Mouse (Mus musculus): Measurements from ENCODE around the gene Dmbx1. TPM values are rescaled to one million over a fixed set of nuclear protein-coding genes. Genes with fewer than 3 reads are reported as not detected.

Gene Dmbx1
- polyA plus RNA-seq, 1 experiment, result not detected

DNA sequence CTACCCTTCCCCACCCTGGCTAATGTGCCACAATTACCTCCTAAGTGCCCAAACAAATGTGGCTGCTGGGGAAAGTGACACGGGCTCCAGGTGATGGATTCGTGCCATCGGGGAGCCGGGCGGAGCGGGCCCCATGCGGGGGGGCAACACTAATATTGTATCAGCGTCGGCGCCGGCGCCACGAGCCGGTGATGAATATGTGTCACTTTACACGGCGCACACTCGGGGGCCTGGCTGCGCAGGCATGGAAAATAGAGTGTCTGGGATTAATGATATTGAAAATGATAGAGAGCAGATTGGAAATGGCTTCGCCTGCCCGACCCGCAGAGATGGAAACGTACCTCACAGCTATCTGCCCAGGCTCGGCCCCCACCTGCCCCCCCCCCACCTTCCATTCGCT is 32.8 kb upstream of the Dmbx1 start:
- WGBS, result 64% methylated on average over 24 of the region's 24 CpGs
- TF ChIP-seq CTCF (IDR thresholded peaks at IDR 0.05; ENCODE audit: insufficient read depth, low read depth, low read length) (no peak), POLR2A (IDR thresholded peaks at IDR 0.05; ENCODE audit: insufficient read depth, low read depth, low read length) (no peak)

DNA sequence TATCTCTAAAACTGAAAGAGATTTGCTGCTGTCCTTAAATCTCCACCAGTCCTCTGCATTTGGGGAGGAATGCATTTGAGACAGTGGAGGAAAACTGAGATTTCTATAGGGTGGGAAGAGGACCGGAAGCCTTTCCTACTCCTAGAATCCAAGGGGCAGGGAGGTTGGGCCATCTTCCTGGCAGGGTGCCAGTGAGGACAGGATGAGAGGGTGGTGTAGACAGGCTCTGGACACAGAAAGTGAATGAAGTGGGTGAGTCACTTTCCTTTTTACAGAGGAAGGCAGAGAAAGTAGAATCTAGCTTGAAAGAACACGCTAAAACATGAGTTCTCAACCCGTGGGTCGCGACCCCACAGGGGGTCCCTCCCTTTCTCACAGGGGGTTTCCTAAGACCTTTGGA is 24.7 kb upstream of the Dmbx1 start:
- Histone ChIP-seq H3K4me1 (ENCODE audit: control insufficient read depth, insufficient read depth, low read length) (peaks cover 4% of the 10 kb centered on the region; the same call in 1 of the 2 replicates), H3K4me3 (ENCODE audit: insufficient read depth, low read depth, low read length) (no peak overlapping the region), H3K27ac (ENCODE audit: insufficient read depth, low read depth, low read length) (no peak overlapping the region)
- TF ChIP-seq POLR2A (IDR thresholded peaks at IDR 0.05; ENCODE audit: insufficient read depth, low read depth, low read length), result no peak
- TF ChIP-seq CTCF (IDR thresholded peaks at IDR 0.05; ENCODE audit: insufficient read depth, low read depth, low read length), result no peak
- 29% methylated on average over 5 of the region's 5 CpGs for WGBS

More for the DNA sequence above, 32.8 kb upstream of the Dmbx1 start:
- Histone ChIP-seq H3K4me3 (ENCODE audit: insufficient read depth, low read depth, low read length) (no peak overlapping the region), H3K4me1 (ENCODE audit: control insufficient read depth, insufficient read depth, low read length) (no peaks in the 10 kb centered on the region), H3K27ac (ENCODE audit: insufficient read depth, low read depth, low read length) (no peak overlapping the region)

GRCm38 (mm10) chr4:115963751-115964150 is 24.0 kb upstream of the Dmbx1 start:
- no peak overlapping the region for H3K27ac ChIP-seq (ENCODE audit: insufficient read depth, low read depth, low read length)
- TF ChIP-seq CTCF (IDR thresholded peaks at IDR 0.05; ENCODE audit: insufficient read depth, low read depth, low read length) (no peak), POLR2A (IDR thresholded peaks at IDR 0.05; ENCODE audit: insufficient read depth, low read depth, low read length) (no peak)
- WGBS, result 54% methylated on average over 6 of the region's 6 CpGs
- H3K4me3 ChIP-seq (ENCODE audit: insufficient read depth, low read depth, low read length), result no peak overlapping the region
- peaks cover 4% of the 10 kb centered on the region; the same call in 1 of the 2 replicates for H3K4me1 ChIP-seq (ENCODE audit: control insufficient read depth, insufficient read depth, low read length)

GRCm38 (mm10) chr4:115962671-115963412 is 23.1 kb upstream of the Dmbx1 start:
- WGBS, result 1% methylated on average over 79 of the region's 79 CpGs
- no peak for TF ChIP-seq POLR2A (IDR thresholded peaks at IDR 0.05; ENCODE audit: insufficient read depth, low read depth, low read length)
- TF ChIP-seq CTCF (IDR thresholded peaks at IDR 0.05; ENCODE audit: insufficient read depth, low read depth, low read length), result no peak
- H3K27ac ChIP-seq (ENCODE audit: insufficient read depth, low read depth, low read length), result no peak overlapping the region
- peaks cover 4% of the 10 kb centered on the region; the same call in 1 of the 2 replicates for H3K4me1 ChIP-seq (ENCODE audit: control insufficient read depth, insufficient read depth, low read length)
- peak overlapping the region; percentile 55 for H3K4me3 ChIP-seq (ENCODE audit: insufficient read depth, low read depth, low read length)

DNA sequence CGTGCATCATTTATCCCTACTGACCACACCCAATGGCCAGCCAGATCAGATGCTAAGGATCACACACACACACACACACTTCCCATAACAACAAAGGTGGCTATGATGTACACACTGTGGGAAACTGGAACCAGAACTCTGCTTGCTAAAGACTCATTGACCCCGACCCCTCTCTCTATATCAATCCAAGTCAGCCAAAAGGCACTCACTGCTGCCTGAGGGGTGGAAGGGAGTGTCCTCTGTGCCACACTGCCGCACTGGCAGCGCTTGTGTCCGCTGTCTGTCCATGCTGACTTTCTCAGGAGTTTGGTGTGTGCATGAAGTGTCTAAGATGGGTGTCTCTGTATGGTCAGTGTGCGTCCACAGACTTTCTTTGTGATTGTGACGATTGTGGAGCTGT is 22.3 kb upstream of the Dmbx1 start:
- 17% methylated on average over 7 of the region's 7 CpGs for WGBS
- H3K4me3 ChIP-seq (ENCODE audit: insufficient read depth, low read depth, low read length), result no peak overlapping the region
- H3K4me1 ChIP-seq (ENCODE audit: control insufficient read depth, insufficient read depth, low read length), result peaks cover 4% of the 10 kb centered on the region; the same call in 1 of the 2 replicates
- no peak overlapping the region for H3K27ac ChIP-seq (ENCODE audit: insufficient read depth, low read depth, low read length)
- no peak for TF ChIP-seq CTCF (IDR thresholded peaks at IDR 0.05; ENCODE audit: insufficient read depth, low read depth, low read length)
- no peak for TF ChIP-seq POLR2A (IDR thresholded peaks at IDR 0.05; ENCODE audit: insufficient read depth, low read depth, low read length)

- Histone ChIP-seq H3K27ac (ENCODE audit: insufficient read depth, low read depth, low read length) (no peak overlapping the region), H3K4me3 (ENCODE audit: insufficient read depth, low read depth, low read length) (no peak overlapping the region), H3K4me1 (ENCODE audit: control insufficient read depth, insufficient read depth, low read length) (peaks cover 4% of the 10 kb centered on the region; the same call in 1 of the 2 replicates)
- no peak for TF ChIP-seq POLR2A (IDR thresholded peaks at IDR 0.05; ENCODE audit: insufficient read depth, low read depth, low read length)
- no peak for TF ChIP-seq CTCF (IDR thresholded peaks at IDR 0.05; ENCODE audit: insufficient read depth, low read depth, low read length)
Measured at GRCm38 (mm10) chr4:115959546-115959945, 19.8 kb upstream of the Dmbx1 start.

- WGBS, result 42% methylated on average over 3 of the region's 3 CpGs
- Histone ChIP-seq H3K4me1 (ENCODE audit: control insufficient read depth, insufficient read depth, low read length) (no peaks in the 10 kb centered on the region), H3K27ac (ENCODE audit: insufficient read depth, low read depth, low read length) (no peak overlapping the region), H3K4me3 (ENCODE audit: insufficient read depth, low read depth, low read length) (no peak overlapping the region)
- no peak for TF ChIP-seq POLR2A (IDR thresholded peaks at IDR 0.05; ENCODE audit: insufficient read depth, low read depth, low read length)
- TF ChIP-seq CTCF (IDR thresholded peaks at IDR 0.05; ENCODE audit: insufficient read depth, low read depth, low read length), result no peak
Measured at GRCm38 (mm10) chr4:115955494-115955775, 15.7 kb upstream of the Dmbx1 start.

GRCm38 (mm10) chr4:115954656-115955493 is 15.1 kb upstream of the Dmbx1 start:
- no peaks in the 10 kb centered on the region for H3K4me1 ChIP-seq (ENCODE audit: control insufficient read depth, insufficient read depth, low read length)
- TF ChIP-seq POLR2A (IDR thresholded peaks at IDR 0.05; ENCODE audit: insufficient read depth, low read depth, low read length) (no peak), CTCF (IDR thresholded peaks at IDR 0.05; ENCODE audit: insufficient read depth, low read depth, low read length) (no peak)
- H3K4me3 ChIP-seq (ENCODE audit: insufficient read depth, low read depth, low read length), result no peak overlapping the region
- WGBS, result 16% methylated on average over 19 of the region's 19 CpGs
- H3K27ac ChIP-seq (ENCODE audit: insufficient read depth, low read depth, low read length), result no peak overlapping the region

DNA sequence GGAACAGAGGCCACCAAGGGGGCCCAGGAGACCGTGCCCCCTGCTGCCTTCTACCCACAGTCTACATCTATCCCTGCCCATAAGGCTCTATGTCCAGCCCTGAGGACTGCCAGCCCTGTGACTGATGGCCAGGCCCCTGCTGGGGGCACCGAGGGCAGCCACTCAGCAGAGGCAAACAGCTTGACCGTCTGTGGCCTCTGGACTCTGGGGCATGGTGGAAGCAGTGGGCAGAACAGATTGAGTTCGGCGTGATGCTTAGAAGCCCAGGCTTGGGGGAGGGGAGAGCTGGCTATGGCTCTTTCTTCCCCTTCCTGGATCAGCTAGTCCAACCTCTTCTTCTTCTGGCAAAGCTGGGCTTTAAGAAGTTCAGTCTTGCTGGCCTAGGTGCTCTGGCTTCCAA is 13.8 kb upstream of the Dmbx1 start:
- WGBS, result 43% methylated on average over 5 of the region's 5 CpGs
- TF ChIP-seq POLR2A (IDR thresholded peaks at IDR 0.05; ENCODE audit: insufficient read depth, low read depth, low read length) (no peak), CTCF (IDR thresholded peaks at IDR 0.05; ENCODE audit: insufficient read depth, low read depth, low read length) (no peak)
- Histone ChIP-seq H3K27ac (ENCODE audit: insufficient read depth, low read depth, low read length) (no peak overlapping the region), H3K4me3 (ENCODE audit: insufficient read depth, low read depth, low read length) (no peak overlapping the region), H3K4me1 (ENCODE audit: control insufficient read depth, insufficient read depth, low read length) (no peaks in the 10 kb centered on the region)

Measured in olfactory bulb, adult 2 months (tissue).